In genomic region chr17:64341698-64342097, GRCm38 (mm10) we compare ENCODE assay signal across 15 mouse cellular contexts. TPM values are rescaled to one million over a fixed set of nuclear protein-coding genes. Genes with fewer than 3 reads are reported as not detected.
A peak's percentile ranks its signal among the peaks of the same experiment; 100 is the strongest.
DNase-seq lines count a peak whose midpoint lies in the region; ATAC-seq lines count a peak whose summit lies in the region.
"Had no signal": no experiment of that assay in that cellular context is flagged by ENCODE, and none has a peak within 500 bp of the region (broad histone marks: within the 10 kb centered on the region; RNA-seq: fewer than 3 reads in every experiment).

No protein-coding gene starts in this region.

- H3K9ac ChIP-seq in midbrain, embryonic 15.5 days, result no peak overlapping the region
- H3K9ac ChIP-seq: embryonic facial prominence, embryonic 13.5 days; forebrain, postnatal 0 days; liver, embryonic 12.5 days had no signal

- H3K36me3 ChIP-seq in midbrain, embryonic 15.5 days (replicated peaks), result no peaks in the 10 kb centered on the region
- H3K36me3 ChIP-seq: embryonic facial prominence, embryonic 13.5 days; liver, embryonic 12.5 days had no signal

- H3K4me1 ChIP-seq in midbrain, embryonic 15.5 days, result no peaks in the 10 kb centered on the region
- H3K4me1 ChIP-seq: embryonic facial prominence, embryonic 13.5 days; liver, embryonic 12.5 days had no signal

- ATAC-seq in midbrain, embryonic 15.5 days (replicated peaks), result no peak
- ATAC-seq: forebrain, postnatal 0 days; liver, embryonic 12.5 days; midbrain, embryonic 16.5 days had no signal

- H3K27me3 ChIP-seq in midbrain, embryonic 15.5 days (replicated peaks), result no peaks in the 10 kb centered on the region
- H3K27me3 ChIP-seq: embryonic facial prominence, embryonic 13.5 days; liver, embryonic 12.5 days had no signal

- WGBS in midbrain, embryonic 15.5 days, result 75% methylated on average over 7 of the region's 7 CpGs

- no peak overlapping the region for H3K4me2 ChIP-seq in midbrain, embryonic 15.5 days
- H3K4me2 ChIP-seq: embryonic facial prominence, embryonic 13.5 days; liver, embryonic 12.5 days had no signal

- no peaks in the 10 kb centered on the region for H3K9me3 ChIP-seq in midbrain, embryonic 15.5 days
- H3K9me3 ChIP-seq: embryonic facial prominence, embryonic 13.5 days; liver, embryonic 12.5 days had no signal

- H3K4me3 ChIP-seq in midbrain, embryonic 15.5 days, result no peak overlapping the region
- H3K4me3 ChIP-seq: embryonic facial prominence, embryonic 13.5 days; liver, embryonic 12.5 days had no signal

- H3K27ac ChIP-seq in midbrain, embryonic 15.5 days, result no peak overlapping the region
- H3K27ac ChIP-seq: embryonic facial prominence, embryonic 13.5 days; liver, embryonic 12.5 days had no signal

- DNase-seq in heart, postnatal 4 days, result peak; percentile 8
- DNase-seq in heart, adult 9 months (ENCODE audit: low spot score in 2 of 2), result no peak
- peak; percentile 22 for DNase-seq in 3134 (ENCODE audit: extremely low read depth, insufficient read length, low spot score)
- peak; percentile 24 for DNase-seq in CD4-positive, CD25-positive, alpha-beta regulatory T cell, adult 2 months (ENCODE audit: low read depth, low spot score)
- DNase-seq in adrenal gland, postnatal 36 days, result peak; percentile 33 to 44
- DNase-seq in testis, postnatal 14 days (ENCODE audit: low spot score), result no peak
- DNase-seq: cerebellum, adult 9-10 months; forebrain, postnatal 0 days; kidney, adult 8-10 months; lung, postnatal 36 days; thymus, adult 18-20 months had no signal

RNA-seq across cellular contexts. Expression of gene Pja2, which starts 10.0 kb away (rescaled TPM):
- total RNA-seq in heart, postnatal 4 days (2021), result 100 to 1,000 TPM; 141 to 149 TPM
- total RNA-seq in adrenal gland, postnatal 36 days (2021), result 10 to 100 TPM; 73.0 to 82.3 TPM
- 175 and 186 TPM in 2 replicates for polyA plus RNA-seq in midbrain, embryonic 15.5 days (2015; fragmentation: Nextera tagmentation; extraction: Ambion mirVana)

Comparison
In these comparisons a context has a peak if more than half of its experiments do, and no peak if none do; other contexts are left out.
1. DNase-seq: peak in heart, postnatal 4 days (single experiment), 3134 (single experiment), CD4-positive, CD25-positive, alpha-beta regulatory T cell, adult 2 months (single experiment) and adrenal gland, postnatal 36 days (2 of 2); none in heart, adult 9 months (0 of 2) and testis, postnatal 14 days (single experiment).